Mouse (Mus musculus) retina, postnatal 7 days (tissue): ENCODE measurements at regions not wholly inside any gene's neighbourhood (a gene's known extent, or its start where the extent isn't known, plus 50 kb on each side); places are given as distances from the start of the nearest gene placed in this dataset.

Source experiments
- DNase-seq: peaks from one replicate; pipeline ENCODE4 v3.0.0-alpha.2; 2012; ENCODE audit warnings: low read depth, low spot score

- no peak for DNase-seq
These were observed 365.2 kb upstream of the Runx1 start for GRCm38 (mm10) chr16:93191174-93191573.

GRCm38 (mm10) chr16:93190301-93190700 lies 364.4 kb upstream of the Runx1 start:
- no peak for DNase-seq

- no peak for DNase-seq
These were observed 363.9 kb upstream of the Runx1 start for GRCm38 (mm10) chr16:93189875-93190274.

- DNase-seq, result no peak
These were observed 363.5 kb upstream of the Runx1 start for GRCm38 (mm10) chr16:93189412-93189811.

GRCm38 (mm10) chr16:93186554-93186953 lies 360.6 kb upstream of the Runx1 start:
- DNase-seq, result no peak

GRCm38 (mm10) chr16:93182656-93183055 lies 356.7 kb upstream of the Runx1 start:
- no peak for DNase-seq

- DNase-seq, result no peak
These were observed 355.5 kb upstream of the Runx1 start for GRCm38 (mm10) chr16:93181497-93181896.

- no peak for DNase-seq
These were observed 354.3 kb upstream of the Runx1 start for GRCm38 (mm10) chr16:93180213-93180612.

GRCm38 (mm10) chr16:93166667-93167066 lies 340.7 kb upstream of the Runx1 start:
- no peak for DNase-seq

GRCm38 (mm10) chr16:93158526-93159226 lies 332.7 kb upstream of the Runx1 start:
- no peak for DNase-seq

- DNase-seq, result no peak
These were observed 327.8 kb upstream of the Runx1 start for GRCm38 (mm10) chr16:93153545-93154329.

- no peak for DNase-seq
These were observed 327.0 kb upstream of the Runx1 start for GRCm38 (mm10) chr16:93152765-93153489.

GRCm38 (mm10) chr16:93152057-93152456 lies 326.1 kb upstream of the Runx1 start:
- DNase-seq, result no peak

- DNase-seq, result no peak
These were observed 325.7 kb upstream of the Runx1 start for GRCm38 (mm10) chr16:93151652-93152051.

GRCm38 (mm10) chr16:93150451-93150850 lies 324.5 kb upstream of the Runx1 start:
- DNase-seq, result no peak

- DNase-seq, result no peak
These were observed 321.7 kb upstream of the Runx1 start for GRCm38 (mm10) chr16:93147525-93148222.

- DNase-seq, result no peak
These were observed 320.9 kb upstream of the Runx1 start for GRCm38 (mm10) chr16:93146812-93147211.

GRCm38 (mm10) chr16:93145617-93146016 lies 319.7 kb upstream of the Runx1 start:
- no peak for DNase-seq

GRCm38 (mm10) chr16:93144033-93144432 lies 318.1 kb upstream of the Runx1 start:
- DNase-seq, result no peak

GRCm38 (mm10) chr16:93143164-93143563 lies 317.2 kb upstream of the Runx1 start:
- no peak for DNase-seq

- no peak for DNase-seq
These were observed 316.0 kb upstream of the Runx1 start for GRCm38 (mm10) chr16:93141967-93142366.
